Mouse (Mus musculus): ENCODE data around the gene Tspan1. TPM values are rescaled to one million over a fixed set of nuclear protein-coding genes. Genes with fewer than 3 reads are reported as not detected.

The Tspan1 gene
- polyA plus RNA-seq, 1 experiment from 2014 or later = 50.2 TPM

DNA sequence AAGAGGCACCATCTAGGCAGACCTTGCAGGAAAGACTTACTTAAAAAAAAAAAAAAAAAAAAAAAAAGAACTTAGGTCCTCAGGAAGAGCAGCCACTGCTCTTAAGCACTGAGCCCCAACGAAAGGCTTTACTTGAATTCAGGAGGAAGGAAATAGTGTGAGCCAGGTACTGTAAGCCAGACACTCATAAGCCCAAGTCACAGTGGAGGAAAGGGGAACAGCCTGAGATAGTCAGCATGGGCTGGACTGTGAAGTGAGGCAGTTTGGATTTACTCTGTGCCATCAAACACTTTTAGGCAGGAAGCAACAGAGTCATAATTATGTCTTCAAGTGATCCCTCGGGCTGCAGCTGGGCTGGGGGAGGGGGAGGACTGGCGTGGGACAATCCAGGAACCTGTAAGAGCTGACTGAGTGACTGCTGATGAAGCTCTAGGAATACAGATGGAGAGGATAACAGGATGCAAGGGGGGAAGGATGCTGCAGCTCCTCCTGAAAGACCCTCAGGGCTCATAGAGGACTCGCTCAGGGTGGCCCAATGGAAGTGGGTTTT lies 25.0 kb upstream of the Tspan1 start:
- H3K36me3 ChIP-seq (ENCODE audit: control insufficient read depth, insufficient read depth, low read length) = no peaks in the 10 kb centered on the region
- no peak overlapping the region for H3K4me2 ChIP-seq (replicated peaks; ENCODE audit: low read depth, low read length)
- H3K27me3 ChIP-seq (ENCODE audit: control insufficient read depth, insufficient read depth, low read length) = no peaks in the 10 kb centered on the region
- WGBS = 42% methylated on average over 4 of the region's 4 CpGs
- ATAC-seq (ENCODE audit: insufficient number of reproducible peaks, insufficient read depth, low FRiP score, low read depth) = no peak
- no peaks in the 10 kb centered on the region for H3K9me3 ChIP-seq (ENCODE audit: control insufficient read depth, low read depth, low read length)
- no peak overlapping the region for H3K27ac ChIP-seq (ENCODE audit: low read length)
- H3K4me3 ChIP-seq (ENCODE audit: low read depth, low read length) = no peak overlapping the region
- H3K4me1 ChIP-seq (ENCODE audit: control insufficient read depth, insufficient read depth, low read length) = no peaks in the 10 kb centered on the region
- H3K9ac ChIP-seq (replicated peaks; ENCODE audit: low read depth, low read length) = no peak overlapping the region

DNA sequence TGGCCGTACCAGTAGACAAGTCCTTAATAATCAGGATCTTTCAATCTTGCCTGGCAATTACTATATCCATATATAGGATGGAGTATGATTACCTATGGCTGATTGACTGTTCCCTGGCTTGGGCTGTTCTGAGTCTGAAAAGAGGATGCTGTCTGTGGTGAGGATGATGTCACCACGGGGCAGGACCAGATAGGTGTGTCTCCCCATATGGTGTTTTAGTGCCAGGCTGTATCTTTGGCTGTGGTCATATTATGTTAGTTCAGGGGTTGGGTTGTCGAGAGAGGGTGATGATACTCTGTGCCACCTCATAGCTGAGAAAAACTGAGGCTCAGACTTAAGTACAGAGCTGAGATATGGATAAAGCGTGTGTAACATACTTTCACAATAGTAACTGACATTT lies 17.7 kb upstream of the Tspan1 start:
- Histone ChIP-seq H3K9me3 (ENCODE audit: control insufficient read depth, low read depth, low read length) (no peaks in the 10 kb centered on the region), H3K27ac (ENCODE audit: low read length) (no peak overlapping the region), H3K9ac (replicated peaks; ENCODE audit: low read depth, low read length) (no peak overlapping the region), H3K36me3 (ENCODE audit: control insufficient read depth, insufficient read depth, low read length) (no peaks in the 10 kb centered on the region), H3K27me3 (ENCODE audit: control insufficient read depth, insufficient read depth, low read length) (no peaks in the 10 kb centered on the region), H3K4me2 (replicated peaks; ENCODE audit: low read depth, low read length) (no peak overlapping the region), H3K4me1 (ENCODE audit: control insufficient read depth, insufficient read depth, low read length) (no peaks in the 10 kb centered on the region), H3K4me3 (ENCODE audit: low read depth, low read length) (no peak overlapping the region)
- WGBS = 88% methylated on average over 4 of the region's 4 CpGs
- no peak for ATAC-seq (ENCODE audit: insufficient number of reproducible peaks, insufficient read depth, low FRiP score, low read depth)

DNA sequence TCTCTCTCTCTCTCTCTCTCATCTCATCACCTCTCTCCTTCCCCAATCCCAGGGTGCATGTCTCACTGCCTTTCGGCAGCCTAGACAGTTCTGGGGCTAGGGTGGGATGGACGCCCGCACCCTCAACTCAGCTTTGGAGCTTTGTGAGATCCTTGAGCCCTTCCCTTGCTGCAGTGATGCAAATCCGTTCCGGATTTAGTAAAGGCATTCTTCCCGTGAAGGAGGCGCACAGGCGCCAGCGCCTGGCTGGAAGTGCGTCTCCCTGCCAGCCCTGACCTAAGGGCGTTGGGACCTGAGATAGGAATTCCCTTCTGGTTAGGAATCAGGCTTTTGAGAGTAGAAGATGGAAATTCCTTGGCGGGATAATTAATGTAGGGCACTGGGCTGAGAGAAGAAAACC lies 15.3 kb upstream of the Tspan1 start:
- no peak overlapping the region for H3K4me2 ChIP-seq (replicated peaks; ENCODE audit: low read depth, low read length)
- ATAC-seq (ENCODE audit: insufficient number of reproducible peaks, insufficient read depth, low FRiP score, low read depth) = no peak
- H3K36me3 ChIP-seq (ENCODE audit: control insufficient read depth, insufficient read depth, low read length) = no peaks in the 10 kb centered on the region
- no peaks in the 10 kb centered on the region for H3K4me1 ChIP-seq (ENCODE audit: control insufficient read depth, insufficient read depth, low read length)
- H3K27ac ChIP-seq (ENCODE audit: low read length) = no peak overlapping the region
- WGBS = 12% methylated on average over 12 of the region's 12 CpGs
- H3K9ac ChIP-seq (replicated peaks; ENCODE audit: low read depth, low read length) = no peak overlapping the region
- no peak overlapping the region for H3K4me3 ChIP-seq (ENCODE audit: low read depth, low read length)
- H3K9me3 ChIP-seq (ENCODE audit: control insufficient read depth, low read depth, low read length) = no peaks in the 10 kb centered on the region
- H3K27me3 ChIP-seq (ENCODE audit: control insufficient read depth, insufficient read depth, low read length) = no peaks in the 10 kb centered on the region

DNA sequence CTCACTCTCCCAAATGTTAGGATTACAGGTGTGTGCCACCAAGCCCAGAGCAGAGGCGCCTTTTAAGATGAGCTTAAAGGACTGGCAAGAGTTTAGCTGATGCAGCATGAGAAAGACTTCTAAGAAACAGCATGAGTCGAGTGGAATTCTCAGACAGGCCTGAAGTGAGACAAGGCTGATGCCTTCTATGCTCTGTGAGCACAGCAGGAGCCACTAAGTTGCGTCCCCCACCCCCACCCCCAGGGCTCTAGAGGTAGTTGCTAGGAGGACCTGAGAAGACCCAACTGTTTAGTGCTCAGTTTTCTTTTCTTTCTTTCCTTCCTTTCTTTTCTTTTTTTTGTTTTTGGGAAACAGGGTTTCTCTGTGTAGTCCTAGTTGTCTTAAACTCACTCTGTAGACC lies 14.7 kb upstream of the Tspan1 start:
- H3K9me3 ChIP-seq (ENCODE audit: control insufficient read depth, low read depth, low read length) = no peaks in the 10 kb centered on the region
- ATAC-seq (ENCODE audit: insufficient number of reproducible peaks, insufficient read depth, low FRiP score, low read depth) = no peak
- no peak overlapping the region for H3K4me3 ChIP-seq (ENCODE audit: low read depth, low read length)
- no peak overlapping the region for H3K4me2 ChIP-seq (replicated peaks; ENCODE audit: low read depth, low read length)
- H3K27me3 ChIP-seq (ENCODE audit: control insufficient read depth, insufficient read depth, low read length) = no peaks in the 10 kb centered on the region
- H3K27ac ChIP-seq (ENCODE audit: low read length) = no peak overlapping the region
- H3K36me3 ChIP-seq (ENCODE audit: control insufficient read depth, insufficient read depth, low read length) = no peaks in the 10 kb centered on the region
- H3K9ac ChIP-seq (replicated peaks; ENCODE audit: low read depth, low read length) = no peak overlapping the region
- H3K4me1 ChIP-seq (ENCODE audit: control insufficient read depth, insufficient read depth, low read length) = 0 out of 2 replicates have a peak, but pooled peaks cover 3% of the 10 kb centered on the region
- WGBS = 52% methylated on average over 3 of the region's 3 CpGs

DNA sequence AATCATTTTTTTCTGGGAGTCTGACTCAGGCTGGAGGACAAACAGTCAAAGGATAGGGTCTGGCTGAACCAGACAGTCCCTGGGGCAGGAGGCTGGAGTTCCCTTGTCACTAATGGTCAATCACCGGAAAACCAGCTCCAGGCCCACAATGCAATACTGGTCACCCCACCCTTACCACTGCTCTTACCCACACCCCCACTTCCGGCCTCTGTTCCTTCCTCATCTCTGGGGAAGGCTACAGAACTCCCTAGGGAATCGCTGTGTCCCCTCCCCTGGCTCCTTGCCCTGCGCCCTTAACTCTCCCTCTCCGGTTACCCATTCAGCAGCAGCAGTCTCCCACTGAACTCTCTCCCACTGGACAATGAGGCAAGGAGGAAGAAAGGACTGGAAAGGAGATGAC lies 9.7 kb upstream of the Tspan1 start:
- Histone ChIP-seq H3K9me3 (ENCODE audit: control insufficient read depth, low read depth, low read length) (no peaks in the 10 kb centered on the region), H3K4me3 (ENCODE audit: low read depth, low read length) (no peak overlapping the region), H3K9ac (replicated peaks; ENCODE audit: low read depth, low read length) (no peak overlapping the region; the same call in 1 of the 2 replicates), H3K4me1 (ENCODE audit: control insufficient read depth, insufficient read depth, low read length) (peaks cover 22% of the 10 kb centered on the region; the same call in 1 of the 2 replicates), H3K27me3 (ENCODE audit: control insufficient read depth, insufficient read depth, low read length) (no peaks in the 10 kb centered on the region), H3K4me2 (replicated peaks; ENCODE audit: low read depth, low read length) (peak overlapping the region; percentile 42; the same call in 1 of the 2 replicates), H3K27ac (ENCODE audit: low read length) (peak overlapping the region; percentile 86), H3K36me3 (ENCODE audit: control insufficient read depth, insufficient read depth, low read length) (no peaks in the 10 kb centered on the region)
- no peak for ATAC-seq (ENCODE audit: insufficient number of reproducible peaks, insufficient read depth, low FRiP score, low read depth)
- WGBS = 34% methylated on average over 5 of the region's 5 CpGs

DNA sequence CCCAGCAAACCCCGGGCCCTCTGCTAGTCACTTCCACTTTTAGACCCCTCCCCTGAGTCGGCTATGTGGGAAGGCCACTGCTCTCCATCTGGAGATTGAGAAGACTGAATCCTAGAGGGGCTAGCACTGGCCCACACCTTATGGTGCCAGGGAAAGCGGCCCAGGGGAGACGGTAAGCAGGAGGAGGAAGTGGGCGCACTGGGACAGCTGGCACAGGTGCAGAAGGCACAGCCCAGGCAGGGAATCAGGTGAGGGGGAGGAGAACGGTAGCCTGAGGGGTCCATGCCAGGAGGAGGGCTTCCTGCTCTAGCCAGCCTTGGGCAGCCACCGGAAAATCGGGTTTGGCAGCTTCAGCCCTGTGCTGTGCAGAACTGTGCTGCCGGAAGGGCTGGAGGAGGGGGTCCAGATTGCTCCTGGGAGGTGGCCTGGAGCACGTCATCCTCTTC lies 9.2 kb upstream of the Tspan1 start:
- no peaks in the 10 kb centered on the region for H3K36me3 ChIP-seq (ENCODE audit: control insufficient read depth, insufficient read depth, low read length)
- peak overlapping the region; percentile 42 for H3K4me2 ChIP-seq (replicated peaks; ENCODE audit: low read depth, low read length)
- H3K4me1 ChIP-seq (ENCODE audit: control insufficient read depth, insufficient read depth, low read length) = peaks cover 22% of the 10 kb centered on the region; the same call in 1 of the 2 replicates
- 22% methylated on average over 10 of the region's 10 CpGs for WGBS
- H3K9me3 ChIP-seq (ENCODE audit: control insufficient read depth, low read depth, low read length) = no peaks in the 10 kb centered on the region
- no peaks in the 10 kb centered on the region for H3K27me3 ChIP-seq (ENCODE audit: control insufficient read depth, insufficient read depth, low read length)
- H3K4me3 ChIP-seq (ENCODE audit: low read depth, low read length) = peak overlapping the region; percentile 16
- H3K9ac ChIP-seq (replicated peaks; ENCODE audit: low read depth, low read length) = no peak overlapping the region
- peak; percentile 87 for ATAC-seq (ENCODE audit: insufficient number of reproducible peaks, insufficient read depth, low FRiP score, low read depth)
- H3K27ac ChIP-seq (ENCODE audit: low read length) = peak overlapping the region; percentile 86; the same call in 1 of the 2 replicates

DNA sequence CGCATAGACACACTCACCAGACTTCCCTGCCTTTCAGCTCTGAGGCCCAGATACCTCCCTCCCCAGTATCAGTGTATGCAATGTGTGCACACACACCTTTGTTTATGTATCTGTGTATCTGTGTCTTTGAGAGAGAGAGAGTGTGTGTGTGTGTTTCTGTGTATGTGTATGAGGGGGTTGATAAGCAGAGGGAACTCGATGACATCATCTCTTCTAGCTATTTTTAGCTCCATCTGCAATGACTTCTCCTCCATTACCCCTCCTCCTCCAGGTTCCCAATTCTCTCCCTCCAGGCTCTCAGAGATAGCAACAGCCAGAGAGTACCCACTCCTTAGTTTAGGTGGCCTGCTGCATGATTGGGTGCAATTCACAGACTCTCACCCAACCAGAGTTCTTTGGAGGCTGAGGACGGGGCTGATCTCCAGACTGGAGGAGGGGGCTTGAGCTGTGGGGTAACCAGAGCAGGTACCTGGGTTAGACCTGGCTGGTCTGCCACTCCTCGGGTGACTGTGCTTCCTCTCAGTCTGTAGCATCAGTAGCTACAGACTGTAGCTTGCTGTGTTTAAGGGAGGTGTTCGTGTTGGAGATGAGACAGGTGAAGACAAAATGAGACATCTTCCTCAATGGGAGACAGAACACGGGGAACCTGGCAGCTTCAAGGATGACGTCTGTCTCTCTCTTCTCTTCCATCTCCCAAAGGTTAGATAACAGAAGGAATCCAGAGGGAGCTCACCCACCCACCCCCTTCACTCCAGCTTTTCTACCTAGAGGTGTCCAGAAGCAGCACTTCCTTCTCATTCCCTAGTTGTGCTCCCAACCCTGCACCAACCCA lies 8.5 kb upstream of the Tspan1 start:
- no peaks in the 10 kb centered on the region for H3K9me3 ChIP-seq (ENCODE audit: control insufficient read depth, low read depth, low read length)
- peak; percentile 64 for ATAC-seq (ENCODE audit: insufficient number of reproducible peaks, insufficient read depth, low FRiP score, low read depth)
- H3K27ac ChIP-seq (ENCODE audit: low read length) = peak overlapping the region; percentile 86; the same call in 1 of the 2 replicates
- 52% methylated on average over 7 of the region's 7 CpGs for WGBS
- no peaks in the 10 kb centered on the region for H3K36me3 ChIP-seq (ENCODE audit: control insufficient read depth, insufficient read depth, low read length)
- H3K4me3 ChIP-seq (ENCODE audit: low read depth, low read length) = peak overlapping the region; percentile 16
- peaks cover 22% of the 10 kb centered on the region; the same call in 1 of the 2 replicates for H3K4me1 ChIP-seq (ENCODE audit: control insufficient read depth, insufficient read depth, low read length)
- no peaks in the 10 kb centered on the region for H3K27me3 ChIP-seq (ENCODE audit: control insufficient read depth, insufficient read depth, low read length)
- H3K4me2 ChIP-seq (replicated peaks; ENCODE audit: low read depth, low read length) = peak overlapping the region; percentile 42
- no peak overlapping the region for H3K9ac ChIP-seq (replicated peaks; ENCODE audit: low read depth, low read length)

DNA sequence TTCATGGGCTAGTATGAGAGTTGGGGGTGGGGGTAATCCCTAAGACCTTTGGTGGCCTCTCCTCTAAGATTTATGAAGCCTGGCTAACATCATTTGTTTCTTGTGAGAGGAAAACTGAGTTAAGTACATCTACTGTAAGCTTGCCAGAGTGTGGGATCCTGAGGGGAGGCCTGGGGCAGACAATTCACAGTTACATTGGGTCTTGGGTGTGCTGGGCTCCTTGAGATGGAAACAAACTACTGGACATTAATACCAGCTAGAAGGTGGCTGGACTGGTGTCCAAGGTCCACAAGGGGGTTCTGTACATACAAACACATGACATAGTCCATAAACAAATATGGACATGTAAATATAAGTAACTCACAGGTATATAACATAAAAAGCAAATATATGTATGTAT lies 7.7 kb upstream of the Tspan1 start:
- H3K4me3 ChIP-seq (ENCODE audit: low read depth, low read length) = no peak overlapping the region
- H3K9me3 ChIP-seq (ENCODE audit: control insufficient read depth, low read depth, low read length) = no peaks in the 10 kb centered on the region
- no peaks in the 10 kb centered on the region for H3K36me3 ChIP-seq (ENCODE audit: control insufficient read depth, insufficient read depth, low read length)
- 0 out of 2 replicates have a peak overlapping the region, but pooled peaks have one; percentile 1 for H3K4me2 ChIP-seq (replicated peaks; ENCODE audit: low read depth, low read length)
- ATAC-seq (ENCODE audit: insufficient number of reproducible peaks, insufficient read depth, low FRiP score, low read depth) = no peak
- peak overlapping the region; percentile 16; the same call in 1 of the 2 replicates for H3K27ac ChIP-seq (ENCODE audit: low read length)
- H3K27me3 ChIP-seq (ENCODE audit: control insufficient read depth, insufficient read depth, low read length) = no peaks in the 10 kb centered on the region
- H3K9ac ChIP-seq (replicated peaks; ENCODE audit: low read depth, low read length) = no peak overlapping the region
- H3K4me1 ChIP-seq (ENCODE audit: control insufficient read depth, insufficient read depth, low read length) = peaks cover 22% of the 10 kb centered on the region; the same call in 1 of the 2 replicates

Data from stomach, embryonic 14.5 days (tissue).